Mouse (Mus musculus) ovary, postnatal 10 days (tissue): ENCODE results near the gene Nell1.
"Not testable (repeated sequence)": the region's sequence is repeated elsewhere in the genome, so short reads cannot be mapped to it uniquely, and the experiment has no call there.

Source experiments
- DNase-seq: peaks from one replicate; pipeline ENCODE4 v3.0.0; 2022; ENCODE audit warnings: low spot score

Gene Nell1

DNA sequence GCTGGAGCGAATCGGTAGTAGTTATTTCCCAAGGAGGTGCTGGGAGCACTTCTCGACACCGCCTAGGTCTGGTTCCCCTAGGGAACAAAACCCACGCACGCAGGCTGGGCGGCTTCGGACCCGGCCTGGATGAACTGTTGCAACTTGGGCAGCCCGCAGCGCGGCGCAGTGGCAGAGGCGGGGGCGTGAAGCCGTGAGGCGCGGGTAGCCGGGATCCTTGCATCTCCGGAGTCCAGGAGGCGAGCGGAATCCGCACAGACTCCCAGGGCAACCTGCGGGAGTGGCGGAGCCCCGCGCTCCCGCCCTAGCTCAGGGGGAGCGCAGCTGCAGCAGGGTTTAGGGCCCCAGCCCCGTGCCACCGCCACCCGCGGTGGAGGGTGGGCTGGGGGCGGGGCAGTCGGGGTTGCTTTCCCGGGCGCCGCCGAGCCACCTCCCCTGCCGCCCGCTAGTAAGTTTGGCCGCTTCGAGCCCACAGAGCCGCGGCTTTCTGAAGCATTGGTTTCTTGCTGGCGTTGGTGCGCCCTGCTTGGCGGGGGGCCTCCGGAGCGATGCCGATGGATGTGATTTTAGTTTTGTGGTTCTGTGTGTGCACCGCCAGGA lies at the start of gene Nell1:
Gene Nell1 (plus strand): TSS at position 24 of the 600 bp plus-strand sequence.
- no peak for DNase-seq

- no peak for DNase-seq
These were observed 46.1 kb upstream of the Nell1 start for GRCm38 (mm10) chr7:49928571-49928970.

- DNase-seq = no peak
These were observed 44.7 kb upstream of the Nell1 start for GRCm38 (mm10) chr7:49929999-49930398.

- not testable (repeated sequence) for DNase-seq
These were observed 41.1 kb upstream of the Nell1 start for GRCm38 (mm10) chr7:49933386-49934115.

DNA sequence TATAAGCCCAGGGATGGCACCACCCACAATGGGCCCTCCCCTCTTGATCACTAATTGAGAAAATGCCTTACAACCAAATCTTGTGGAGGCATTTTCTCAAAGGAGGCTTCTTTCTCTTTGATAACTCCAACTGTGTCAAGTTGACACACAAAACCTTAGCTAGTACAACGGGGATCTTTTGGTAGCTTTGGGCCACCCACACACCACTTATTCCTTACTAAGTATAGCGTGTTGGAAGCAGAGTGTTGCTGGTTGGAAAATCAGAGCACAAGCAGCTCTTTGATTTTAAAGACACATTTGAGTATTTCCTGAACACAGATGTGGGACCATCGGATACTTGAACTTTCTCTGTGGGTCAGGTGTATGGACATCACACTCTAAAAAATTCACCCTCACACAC lies 37.8 kb upstream of the Nell1 start:
- no peak for DNase-seq

- DNase-seq = no peak
These were observed 32.6 kb upstream of the Nell1 start for GRCm38 (mm10) chr7:49942023-49942422.

DNA sequence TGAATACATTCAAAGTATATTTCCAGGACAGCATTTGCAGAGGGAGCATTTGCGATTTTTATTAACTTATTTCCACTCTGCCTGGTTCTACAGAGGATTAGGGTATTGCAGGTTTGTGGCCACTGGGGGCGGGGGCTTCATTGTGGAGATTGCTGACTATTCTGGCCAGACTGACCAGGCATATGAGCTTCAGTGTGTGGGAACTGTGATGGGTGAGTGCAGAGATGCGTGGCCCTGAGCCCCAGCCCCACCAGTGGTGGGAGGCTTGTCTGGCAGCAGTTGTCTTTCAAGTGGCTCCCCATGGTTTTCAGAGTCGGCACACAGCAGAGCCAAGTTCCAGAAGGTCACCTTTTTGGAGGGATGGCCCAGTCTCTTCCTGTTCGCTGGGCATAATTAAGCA lies 32.2 kb upstream of the Nell1 start:
- DNase-seq = no peak

DNA sequence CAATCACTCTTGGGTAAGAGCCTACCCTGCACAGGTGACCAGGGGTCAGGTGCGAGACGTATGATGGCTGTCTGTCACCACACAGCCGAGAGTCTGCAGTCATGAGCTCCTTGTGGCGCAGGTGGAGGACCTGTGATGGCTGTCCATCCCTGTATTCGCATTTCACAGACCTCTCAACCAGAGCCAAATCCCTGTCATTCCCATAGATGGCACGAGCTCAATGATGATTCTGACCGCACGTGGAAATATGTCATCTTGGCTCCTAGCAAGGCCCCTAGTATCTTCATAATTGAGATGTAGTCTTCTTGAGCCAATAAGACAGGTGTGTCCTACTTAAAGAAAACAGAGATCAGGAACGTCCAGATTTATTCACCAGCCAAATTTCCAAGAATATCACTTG lies 28.0 kb upstream of the Nell1 start:
- no peak for DNase-seq

DNA sequence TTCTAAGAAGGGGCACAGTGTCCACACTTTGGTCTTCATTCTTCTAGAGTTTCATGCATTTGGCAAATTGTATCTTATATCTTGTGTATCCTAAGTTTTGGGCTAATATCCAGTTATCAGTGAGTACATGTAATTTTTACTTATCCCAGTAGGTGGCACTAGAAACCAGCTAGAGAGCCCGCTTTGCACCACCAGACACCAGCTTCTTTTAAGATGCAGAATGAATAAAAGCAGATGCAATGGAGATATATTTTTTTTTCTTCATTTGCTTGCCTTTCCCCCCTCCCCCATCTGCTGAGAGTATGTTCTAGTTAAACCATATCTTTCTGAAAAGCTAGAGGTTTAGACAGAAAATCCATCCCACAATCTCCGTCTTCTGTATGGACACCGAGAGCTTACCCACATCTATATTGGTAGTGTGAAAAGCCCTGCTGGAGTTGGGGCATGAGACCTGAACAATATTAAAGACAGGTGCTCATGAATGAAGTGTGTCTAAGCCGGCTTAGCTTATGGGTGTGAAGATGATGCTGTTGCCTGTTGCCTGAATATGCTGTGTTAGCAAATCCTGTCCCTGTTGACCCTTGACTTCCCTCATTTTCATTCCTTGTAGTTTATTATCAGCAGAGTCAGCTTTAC lies 21.0 kb upstream of the Nell1 start:
- no peak for DNase-seq

DNA sequence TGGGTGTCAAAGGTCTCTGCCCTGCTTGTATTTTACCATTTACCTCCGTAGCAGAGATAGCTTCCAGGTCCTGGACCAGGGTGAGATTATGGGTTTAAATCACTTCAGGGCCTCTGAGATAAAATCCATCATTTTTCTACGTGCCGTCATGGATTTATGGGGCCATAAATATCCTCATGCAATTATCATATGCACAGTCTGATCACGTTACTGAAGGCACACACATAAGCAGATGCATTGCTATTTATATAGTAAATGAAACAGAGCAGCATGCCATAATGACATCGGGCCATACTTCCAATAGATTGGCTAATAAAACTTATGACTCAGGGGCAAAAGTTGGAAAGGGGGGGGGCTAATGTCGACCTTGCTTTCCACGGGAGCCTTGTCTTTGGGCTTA lies 19.8 kb upstream of the Nell1 start:
- no peak for DNase-seq

GRCm38 (mm10) chr7:49957142-49957541 lies 17.5 kb upstream of the Nell1 start:
- no peak for DNase-seq

- DNase-seq = no peak
These were observed 10.9 kb upstream of the Nell1 start for GRCm38 (mm10) chr7:49963764-49964163.

DNA sequence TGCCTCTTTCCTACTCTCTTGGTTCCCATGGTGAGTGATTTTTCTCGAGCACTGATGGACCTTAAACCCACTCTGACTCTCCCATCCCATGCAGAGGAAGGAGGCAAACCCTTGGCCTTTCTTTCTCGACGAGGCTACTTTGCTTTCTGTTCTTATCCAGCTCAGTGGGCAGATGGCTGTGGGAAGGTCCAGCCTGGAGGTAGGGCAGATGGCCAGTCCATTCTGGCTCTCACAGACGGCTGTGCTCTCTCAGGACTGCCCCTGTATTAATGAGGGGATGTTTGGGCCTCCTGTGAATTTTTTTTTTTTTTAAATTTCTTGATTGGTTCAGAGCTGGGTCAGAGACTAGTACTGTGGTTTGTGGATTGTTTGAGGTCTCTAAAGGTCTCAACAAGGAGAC lies 5.1 kb upstream of the Nell1 start:
- DNase-seq = no peak

DNA sequence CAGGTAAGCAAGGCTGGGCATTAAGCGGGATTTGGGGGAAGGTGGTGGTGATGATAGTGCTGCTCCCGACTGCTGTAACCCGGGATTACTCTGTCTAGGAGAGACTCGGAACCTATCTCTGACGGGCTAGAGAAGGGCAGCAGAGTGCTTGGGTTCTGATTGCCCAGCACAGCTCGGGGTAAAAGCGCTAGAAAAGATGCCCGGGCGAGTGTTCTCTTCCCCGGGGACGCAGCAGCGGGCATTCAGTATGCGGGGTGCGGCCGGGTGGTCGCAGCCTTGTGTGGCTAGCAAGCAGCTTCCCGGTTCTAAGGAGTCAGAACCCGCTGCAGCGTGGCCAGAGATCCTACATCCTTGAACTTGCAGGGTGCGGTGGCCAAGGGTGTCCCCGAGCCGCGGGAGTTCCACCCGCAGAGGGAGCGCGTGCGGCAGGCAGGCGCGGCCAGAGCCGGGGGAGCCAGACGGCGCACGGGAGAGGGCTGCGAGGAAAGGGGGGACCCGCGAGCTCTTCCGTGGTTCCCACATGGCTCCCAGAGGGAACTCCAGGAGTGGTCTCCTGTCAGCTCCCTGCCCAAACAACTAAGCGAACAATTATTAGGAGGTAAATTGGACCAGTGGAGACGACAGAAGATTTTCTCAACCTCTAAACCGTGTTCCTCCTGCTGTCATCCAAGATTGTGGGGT lies 917 bp downstream of the Nell1 start:
- no peak for DNase-seq

DNA sequence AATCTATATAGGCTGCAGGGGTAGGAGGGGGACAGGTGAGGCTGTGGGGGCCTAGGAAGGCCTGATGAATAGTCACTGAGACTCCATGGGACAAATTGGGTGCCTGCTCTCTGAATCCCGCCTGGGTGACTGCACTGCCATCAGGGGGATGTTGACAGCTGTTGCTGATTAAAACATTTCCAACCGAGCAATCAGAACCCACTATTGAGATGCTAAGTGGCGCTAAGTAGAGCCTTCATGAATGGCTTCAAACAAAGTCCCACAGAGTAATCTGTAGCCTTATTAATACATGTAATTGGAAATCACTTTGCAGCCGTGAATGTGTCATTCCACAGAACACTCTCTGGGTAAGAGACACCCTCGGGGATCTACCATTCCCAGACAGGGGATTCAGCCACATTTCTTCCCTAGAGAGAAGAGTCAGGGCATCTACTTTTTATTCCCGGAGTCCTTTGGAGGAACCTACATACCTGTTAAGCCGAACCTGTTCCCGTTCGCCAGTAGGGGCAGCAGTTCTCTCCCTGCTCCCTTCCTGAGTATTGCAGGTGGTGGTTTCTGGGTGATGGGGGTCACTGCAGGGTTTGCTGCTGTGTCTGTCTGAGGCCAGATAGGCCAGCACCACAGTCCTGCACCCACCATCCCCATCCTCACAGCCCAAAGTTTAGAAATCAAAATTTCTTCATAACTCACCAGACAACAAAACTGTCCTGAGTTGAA lies 7.0 kb downstream of the Nell1 start:
- DNase-seq = no peak

- DNase-seq = no peak
These were observed 10.0 kb downstream of the Nell1 start for GRCm38 (mm10) chr7:49984698-49985097.

DNA sequence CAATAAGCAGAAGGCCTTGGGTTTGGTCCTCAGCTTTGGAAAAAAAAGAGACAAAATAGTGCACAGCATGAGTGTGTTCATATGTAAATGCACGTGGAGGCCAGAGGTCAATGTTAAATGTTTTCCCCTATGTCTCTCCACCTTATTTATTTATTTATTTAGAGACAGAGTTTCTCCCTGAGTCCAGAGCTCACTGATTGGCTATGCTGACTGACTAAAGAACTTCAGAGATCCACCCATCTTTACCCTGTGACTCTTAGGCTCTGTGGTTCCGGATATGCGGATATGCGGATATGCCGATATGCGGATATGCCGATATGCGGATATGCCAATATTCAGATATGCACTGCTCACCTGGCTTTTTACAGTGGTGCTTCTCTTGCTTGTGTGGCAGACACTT lies 11.3 kb downstream of the Nell1 start:
- no peak for DNase-seq

DNA sequence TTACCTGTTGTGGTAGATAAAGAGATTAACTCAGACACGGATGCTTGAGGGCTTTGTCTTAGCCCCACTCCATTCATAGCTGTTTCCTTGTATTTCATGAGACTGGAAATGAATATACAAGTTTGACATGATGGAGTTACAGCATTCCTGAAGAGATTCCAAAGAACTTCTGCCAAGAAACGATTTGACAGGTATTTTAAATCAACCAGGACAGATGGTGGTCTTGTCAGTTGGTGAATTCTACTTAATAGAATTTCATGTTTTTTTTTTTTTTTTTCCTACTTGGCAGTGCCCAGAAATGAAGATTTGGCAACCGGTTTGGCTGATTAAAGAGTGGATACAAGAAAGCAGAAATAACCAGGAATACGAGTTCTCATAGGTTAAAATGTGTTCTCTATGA lies 24.7 kb downstream of the Nell1 start:
- DNase-seq = no peak

GRCm38 (mm10) chr7:50005268-50005667 lies 30.6 kb downstream of the Nell1 start:
- DNase-seq = no peak

DNA sequence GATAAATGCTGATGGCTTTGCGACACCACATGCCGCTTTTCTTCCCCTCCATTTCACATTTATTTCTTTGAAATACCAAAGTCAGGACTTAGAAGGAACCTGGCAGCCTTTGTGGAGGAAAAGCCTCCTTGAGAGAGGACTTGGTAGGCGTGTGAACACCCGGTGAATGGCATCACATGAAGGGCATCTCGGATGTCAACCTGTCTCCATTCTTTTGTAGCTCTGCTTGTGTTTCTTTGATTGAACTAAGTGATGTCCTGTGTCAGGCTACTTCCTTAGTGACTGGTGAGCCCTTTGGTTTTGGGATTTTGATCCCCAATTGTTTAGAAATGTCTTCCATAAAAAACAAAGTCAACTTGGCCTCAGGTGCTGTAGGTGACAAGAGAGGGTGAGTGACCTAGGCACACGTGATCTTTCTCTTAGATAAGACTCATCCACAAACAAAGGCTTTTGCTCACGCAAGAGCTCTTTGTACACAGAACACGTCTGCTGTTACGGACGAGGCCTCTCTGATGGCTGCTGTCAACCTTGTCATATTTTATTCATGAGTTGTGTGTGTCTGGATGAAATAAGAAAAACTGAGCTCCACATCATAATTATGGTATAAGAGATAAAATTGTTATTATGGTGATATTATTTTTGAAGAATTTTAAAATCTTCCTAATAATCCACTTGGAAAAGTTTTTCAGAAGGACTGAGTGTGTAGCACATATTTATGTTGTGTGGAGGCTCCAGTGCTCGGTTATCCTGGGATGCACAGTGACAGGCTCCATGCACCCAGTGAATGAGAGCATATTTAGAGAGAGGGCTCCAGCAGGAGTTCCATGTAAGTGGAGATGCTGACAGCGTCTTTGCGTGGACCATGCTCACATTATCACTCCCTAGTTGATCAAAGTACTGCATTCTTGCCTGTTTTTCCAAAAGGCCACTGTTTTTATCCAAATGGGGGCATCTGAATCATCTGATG lies 60.8 kb downstream of the Nell1 start:
- DNase-seq = no peak

DNA sequence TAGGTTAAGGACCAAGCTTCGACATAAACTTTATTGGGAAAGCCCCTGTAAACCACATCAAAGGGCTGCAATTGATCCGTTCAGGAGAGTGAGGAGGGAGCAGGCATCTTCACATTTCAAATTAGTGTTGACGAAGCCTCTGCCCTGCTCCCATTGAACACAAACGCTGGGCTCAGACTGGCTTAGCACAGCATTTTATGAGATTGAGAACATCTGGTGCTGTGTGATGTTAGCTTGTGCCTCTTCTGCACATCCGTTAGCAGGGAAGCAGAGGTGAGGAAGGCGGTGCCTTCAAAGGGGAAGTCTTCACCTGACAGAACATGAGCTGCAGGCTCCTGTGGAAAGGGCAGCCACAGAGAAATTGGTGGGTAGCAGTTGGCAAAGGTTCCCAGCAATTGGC lies 66.4 kb downstream of the Nell1 start:
- no peak for DNase-seq
